Mouse (Mus musculus): Measurements from ENCODE around the gene Suclg2.

- TF ChIP-seq CTCF (IDR thresholded peaks at IDR 0.05; ENCODE audit: low read depth) = no peak
- TF ChIP-seq EP300 (IDR thresholded peaks at IDR 0.05; ENCODE audit: low read depth) = no peak
Observed at GRCm38 (mm10) chr6:95679718-95680117, 38.9 kb downstream of the Suclg2 start.

Measured in heart, postnatal 0 days (tissue).